Mouse (Mus musculus) embryonic fibroblast, embryonic 13.5 days (primary cell): Measurements from ENCODE around the gene Ski.

Experiments
- CTCF ChIP-seq: IDR thresholded peaks from 2 replicates; pipeline ENCODE4 v1.5.1; 2011; ENCODE audit warnings: mild to moderate bottlenecking, control low read depth, low read length, moderate library complexity, borderline replicate concordance; ENCODE audit not compliant: insufficient read depth
- POLR2A ChIP-seq: IDR thresholded peaks from 2 replicates; pipeline ENCODE4 v1.6.1; 2011; ENCODE audit warnings: low read depth, mild to moderate bottlenecking, control low read depth, low read length, moderate library complexity

DNA sequence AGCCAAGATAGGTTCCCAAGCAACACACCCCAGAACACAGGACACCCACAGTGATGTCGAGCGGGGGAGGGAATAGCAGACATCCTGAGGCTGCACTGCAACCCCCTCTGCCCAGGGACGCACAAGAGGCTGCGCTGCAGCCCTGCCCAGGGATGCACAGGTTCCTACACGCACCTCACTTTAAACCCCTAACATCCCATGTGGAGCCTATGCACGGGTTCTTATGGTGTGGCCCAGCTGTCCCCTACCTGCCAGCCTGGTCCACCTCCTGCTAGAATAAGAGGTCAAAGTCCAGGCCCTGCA is 8.7 kb downstream of the Ski start:
- TF ChIP-seq CTCF (no peak), POLR2A (no peak)
